Mouse (Mus musculus) hematopoietic stem cell, adult 5-6 weeks (primary cell): ENCODE results near the gene Pacs2. TPM values are rescaled to one million over a fixed set of nuclear protein-coding genes. Genes with fewer than 3 reads are reported as not detected.

ENCODE experiments used
- total RNA-seq: library from RNA; stranded (forward); fragments of 172-1452, 232-1000 nt; gene quantifications from 2 replicates; pipeline ENCODE4 v1.2.3, GENCODE M21; 2017

The Pacs2 gene
- total RNA-seq, 1 experiment from 2014 or later, result 14.5 TPM

Other genes with a start within 250 kb of the Pacs2 start
- 0.45 TPM in 1 of 2 replicates, not detected in the other for gene Ahnak2, start 211.9 kb upstream of the Pacs2 start, total RNA-seq
- gene Clba1, start 205.6 kb upstream of the Pacs2 start, total RNA-seq, result 0.75 and 2.0 TPM in 2 replicates
- 51.3 and 54.0 TPM in 2 replicates for gene Cdca4, start 185.1 kb upstream of the Pacs2 start, total RNA-seq
- 14.8 and 15.9 TPM in 2 replicates for gene Gpr132, start 146.3 kb upstream of the Pacs2 start, total RNA-seq
- 17.8 and 28.7 TPM in 2 replicates for gene Jag2, start 84.7 kb upstream of the Pacs2 start, total RNA-seq
- gene Nudt14, start 72.4 kb upstream of the Pacs2 start, total RNA-seq, result 17.9 and 21.9 TPM in 2 replicates
- gene Btbd6, start 38.0 kb upstream of the Pacs2 start, total RNA-seq, result 6.0 and 7.8 TPM in 2 replicates
- gene Brf1, start 13.8 kb upstream of the Pacs2 start, total RNA-seq, result 58.6 and 75.9 TPM in 2 replicates
- 0.38 TPM in 1 of 2 replicates, not detected in the other for gene Tex22, start 60.0 kb downstream of the Pacs2 start, total RNA-seq
- 39.8 and 42.2 TPM in 2 replicates for gene Mta1, start 83.8 kb downstream of the Pacs2 start, total RNA-seq
- 0.40 TPM in 1 of 2 replicates, not detected in the other for gene Crip2, start 125.7 kb downstream of the Pacs2 start, total RNA-seq
- 222 and 411 TPM in 2 replicates for gene Crip1, start 131.8 kb downstream of the Pacs2 start, total RNA-seq
- 8.8 and 18.8 TPM in 2 replicates for gene Tedc1, start 141.9 kb downstream of the Pacs2 start, total RNA-seq
- 2.3 and 2.4 TPM in 2 replicates for gene Tmem121, start 171.4 kb downstream of the Pacs2 start, total RNA-seq